Mouse (Mus musculus) liver, adult 2 months (tissue): ENCODE data around the gene Parva.

Experiments used
- CTCF ChIP-seq: fragments of 200-500 bp; IDR thresholded peaks from 2 replicates; pipeline ENCODE4 v1.5.1; 2011; ENCODE audit warnings: low read depth, low read length, control low read depth
- POLR2A ChIP-seq: fragments of 200-500 bp; IDR thresholded peaks from 2 replicates; pipeline ENCODE4 v1.6.1; 2011; ENCODE audit warnings: low read length, control low read depth; ENCODE audit not compliant: insufficient read depth; ENCODE audit errors: extremely low read depth

DNA sequence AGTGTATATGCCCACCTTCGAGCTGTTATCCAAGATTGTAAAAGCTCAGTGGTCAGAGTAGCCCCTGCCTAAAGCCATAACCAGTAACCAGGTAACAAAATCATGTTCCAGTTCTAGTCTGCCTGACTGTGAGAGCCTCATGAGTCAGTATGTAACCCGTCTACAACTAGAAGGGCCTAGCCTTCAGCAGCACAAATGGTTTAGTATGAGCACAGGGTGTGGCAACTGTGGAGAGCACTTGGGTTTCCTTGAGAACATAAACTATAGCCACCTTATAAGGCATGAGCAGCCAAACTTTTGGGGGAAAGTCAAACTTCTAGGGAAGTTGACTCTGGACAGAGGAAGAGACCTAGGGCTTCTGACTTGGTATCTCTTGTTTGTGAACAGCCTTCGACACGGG, 139.7 kb downstream of the Parva start:
- TF ChIP-seq CTCF, result no peak
- TF ChIP-seq POLR2A, result no peak
